Mouse (Mus musculus): ENCODE data around the gene Rnf115.

- TF ChIP-seq CTCF (IDR thresholded peaks at IDR 0.05; ENCODE audit: low read depth) (no peak), EP300 (IDR thresholded peaks at IDR 0.05; ENCODE audit: low read depth) (no peak)
Observed at GRCm38 (mm10) chr3:96814342-96814741, 86.9 kb downstream of the Rnf115 start.
